Mouse (Mus musculus) megakaryocyte, embryonic 14.5 days (primary cell): ENCODE measurements around the gene Sdk2. TPM values are rescaled to one million over a fixed set of nuclear protein-coding genes. Genes with fewer than 3 reads are reported as not detected.

Experiments used
- H3K27me3 ChIP-seq: replicated peaks from 2 replicates; pipeline ENCODE3; 2012; ENCODE audit warnings: inconsistent platforms
- H3K36me3 ChIP-seq: replicated peaks from 2 replicates; pipeline ENCODE3; 2012; ENCODE audit warnings: low read length, inconsistent platforms, mixed read lengths
- H3K4me1 ChIP-seq: 2 replicates; pipeline ENCODE4 v1.6.1; 2012; ENCODE audit warnings: inconsistent platforms
- H3K4me3 ChIP-seq: replicated peaks from 2 replicates; pipeline ENCODE3; 2012; ENCODE audit warnings: moderate library complexity, mild to moderate bottlenecking, inconsistent platforms
- H3K9me3 ChIP-seq: 2 replicates; pipeline ENCODE4 v1.6.1; 2012; ENCODE audit warnings: inconsistent platforms
- FLI1 ChIP-seq: IDR thresholded peaks from 2 replicates; pipeline ENCODE4 v1.6.1; 2012; ENCODE audit warnings: low read length, inconsistent platforms, mixed read lengths
- GATA1 ChIP-seq: IDR thresholded peaks from 3 replicates; pipeline ENCODE4 v1.6.1; 2012; ENCODE audit warnings: mixed read lengths, low read length, inconsistent platforms, borderline replicate concordance
- polyA plus RNA-seq: library from polyadenylated mRNA; stranded (reverse); fragments of >175 nt; gene quantifications from 2 replicates; pipeline ENCODE4 v1.2.3, GENCODE M21; 2012; ENCODE audit warnings: low replicate concordance; ENCODE audit not compliant: insufficient read depth

The Sdk2 gene
- polyA plus RNA-seq, 1 experiment: 0.04 TPM

DNA sequence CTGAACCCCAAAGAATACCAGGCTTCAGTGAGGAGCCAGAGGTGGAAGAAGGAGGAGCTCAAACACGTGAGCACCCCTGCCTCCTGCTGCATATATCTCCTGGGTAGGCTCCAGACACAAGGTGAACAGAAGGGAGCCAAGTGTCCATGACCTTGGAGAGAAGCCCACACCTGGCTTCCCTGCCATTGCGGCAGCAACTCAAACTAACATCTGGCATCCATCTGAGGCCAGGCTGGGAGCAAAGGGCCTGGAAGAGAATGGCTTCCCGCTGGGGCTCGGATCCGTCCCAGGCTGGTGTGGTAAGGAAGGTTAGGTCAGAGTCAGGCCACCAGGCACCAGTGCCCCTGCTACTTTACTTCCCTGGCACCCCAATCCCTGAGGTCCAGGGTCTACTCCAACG lies 338.9 kb downstream of the Sdk2 start:
- peaks cover 24% of the 10 kb centered on the region for H3K27me3 ChIP-seq

DNA sequence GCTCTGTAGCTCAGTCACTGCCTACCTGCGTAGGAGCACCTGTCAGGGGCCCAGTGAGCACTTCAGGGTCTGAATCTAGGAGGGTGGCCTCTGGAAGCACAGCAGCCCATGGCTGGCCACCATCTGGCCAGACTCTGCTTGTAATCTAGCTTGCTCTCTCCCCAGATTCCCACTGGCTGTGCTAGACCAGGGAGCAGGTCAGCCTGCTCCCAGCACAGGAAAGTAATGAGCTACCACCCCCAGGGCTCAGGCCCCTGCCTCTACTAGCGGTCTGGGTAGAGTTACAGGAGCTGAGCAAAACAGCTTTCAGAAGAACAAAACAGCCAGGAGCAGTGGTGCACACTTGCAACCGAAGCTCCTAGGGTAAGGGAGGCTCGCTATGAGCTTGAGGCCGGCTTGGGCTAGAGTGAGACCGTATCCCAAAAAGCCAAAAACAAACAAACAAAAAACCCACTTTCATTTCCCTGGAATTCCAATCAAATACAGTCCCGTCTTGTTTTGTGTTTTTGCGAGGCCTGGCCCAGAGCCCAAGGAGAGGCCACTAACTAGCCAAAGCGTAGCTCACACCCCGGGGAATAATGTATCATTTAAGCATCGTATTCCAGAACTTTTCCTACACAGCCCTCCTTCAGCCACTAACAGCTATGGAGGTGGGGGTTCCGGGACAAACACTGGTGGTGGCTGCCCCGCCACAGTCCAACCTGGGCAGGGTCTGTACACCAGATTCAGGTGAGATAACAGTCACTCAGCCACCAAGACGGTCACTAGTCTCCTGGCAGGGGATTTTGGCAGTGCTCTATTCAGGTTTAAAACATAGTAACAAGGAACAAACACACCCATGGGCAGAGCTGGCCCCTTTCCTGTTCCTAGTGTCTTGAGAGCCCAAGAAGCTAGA lies 339.6 kb downstream of the Sdk2 start:
- no peaks in the 10 kb centered on the region for H3K9me3 ChIP-seq
- peaks cover 14% of the 10 kb centered on the region for H3K4me1 ChIP-seq
- TF ChIP-seq GATA1 (no peak), FLI1 (no peak)
- peaks cover 24% of the 10 kb centered on the region for H3K27me3 ChIP-seq
- peaks cover 34% of the 10 kb centered on the region for H3K36me3 ChIP-seq
- H3K4me3 ChIP-seq: no peak overlapping the region

More for the DNA sequence above, 338.9 kb downstream of the Sdk2 start:
- Histone ChIP-seq H3K36me3 (peaks cover 34% of the 10 kb centered on the region), H3K4me1 (peaks cover 22% of the 10 kb centered on the region), H3K4me3 (no peak overlapping the region), H3K9me3 (no peaks in the 10 kb centered on the region)
- no peak for TF ChIP-seq GATA1
- no peak for TF ChIP-seq FLI1
